Mouse (Mus musculus) intestine, embryonic 14.5 days (tissue): ENCODE data around the gene A930009A15Rik. TPM values are rescaled to one million over a fixed set of nuclear protein-coding genes. Genes with fewer than 3 reads are reported as not detected.

Experiments used
- ATAC-seq: fragments of 200-750 bp; cut with Nextera tagmentation; replicated peaks from 2 replicates; pipeline ENCODE4 v1.8.0; 2017; ENCODE audit warnings: low read depth, moderate number of reproducible peaks, moderate TSS enrichment, moderate library complexity; ENCODE audit not compliant: low FRiP score, low TSS enrichment
- DNase-seq: peaks from one replicate; pipeline ENCODE4 v3.0.0-alpha.2; 2018; ENCODE audit warnings: low spot score
- H3K27ac ChIP-seq: fragments of 300-500 bp; sonication (generic); 2 replicates; pipeline ENCODE4 v1.5.1; 2014; ENCODE audit warnings: low read depth, mild to moderate bottlenecking, control low read depth
- H3K27me3 ChIP-seq: fragments of 300-500 bp; sonication (generic); replicated peaks from 2 replicates; pipeline ENCODE4 v1.6.1; 2014; ENCODE audit warnings: low read length, control low read depth; ENCODE audit not compliant: control insufficient read depth, insufficient read depth
- H3K36me3 ChIP-seq: fragments of 300-500 bp; sonication (generic); 2 replicates; pipeline ENCODE4 v1.6.1; 2014; ENCODE audit warnings: low read length, control low read depth; ENCODE audit not compliant: control insufficient read depth, insufficient read depth
- H3K4me1 ChIP-seq: fragments of 300-500 bp; sonication (generic); replicated peaks from 2 replicates; pipeline ENCODE4 v1.6.1; 2014; ENCODE audit warnings: low read length, control low read depth, mixed read lengths; ENCODE audit not compliant: control insufficient read depth, insufficient read depth
- H3K4me2 ChIP-seq: fragments of 300-500 bp; sonication (generic); 2 replicates; pipeline ENCODE4 v1.6.1; 2014; ENCODE audit warnings: low read length
- H3K4me3 ChIP-seq: fragments of 300-500 bp; sonication (generic); 2 replicates; pipeline ENCODE4 v1.5.1; 2014; ENCODE audit warnings: low read depth, low read length, control low read depth, mixed read lengths
- H3K9ac ChIP-seq: fragments of 300-500 bp; sonication (generic); 2 replicates; pipeline ENCODE4 v1.6.1; 2014; ENCODE audit warnings: mild to moderate bottlenecking, low read length
- H3K9me3 ChIP-seq: fragments of 300-500 bp; sonication (generic); 2 replicates; pipeline ENCODE4 v1.6.1; 2016; ENCODE audit warnings: low read length, control low read depth; ENCODE audit not compliant: control insufficient read depth
- WGBS: fragments of 180-500 bp; shearing (Covaris S2); extraction: QIAGEN DNeasy Blood & Tissue Kit; methylation state at CpG from one replicate; pipeline ENCODE4 v1.1.7; 2014; 5-methylcytosine and 5-hydroxymethylcytosine counted together
- polyA plus RNA-seq: library from polyadenylated mRNA; unstranded; fragments of >200 nt; fragmentation: Nextera tagmentation; extraction: Ambion mirVana; gene quantifications from 2 replicates; pipeline ENCODE4 v1.2.1, GENCODE M21; 2014

A930009A15Rik gene
- polyA plus RNA-seq, 1 experiment from 2014 or later = not detected

- Histone ChIP-seq H3K27me3 (no peaks in the 10 kb centered on the region), H3K4me2 (no peak overlapping the region), H3K9ac (no peak overlapping the region), H3K36me3 (no peaks in the 10 kb centered on the region), H3K27ac (no peak overlapping the region), H3K4me3 (no peak overlapping the region), H3K4me1 (no peaks in the 10 kb centered on the region), H3K9me3 (no peaks in the 10 kb centered on the region)
- no peak for DNase-seq
- WGBS = 82% methylated on average over 6 of the region's 6 CpGs
- no peak for ATAC-seq
Measured at GRCm38 (mm10) chr10:115571317-115571716, 1.5 kb downstream of the A930009A15Rik start.

GRCm38 (mm10) chr10:115571734-115572440 lies 2.1 kb downstream of the A930009A15Rik start:
- H3K4me1 ChIP-seq = no peaks in the 10 kb centered on the region
- H3K4me2 ChIP-seq = no peak overlapping the region
- ATAC-seq (no peak), DNase-seq (no peak)
- H3K36me3 ChIP-seq = no peaks in the 10 kb centered on the region
- no peak overlapping the region for H3K9ac ChIP-seq
- H3K4me3 ChIP-seq = no peak overlapping the region
- H3K27me3 ChIP-seq = no peaks in the 10 kb centered on the region
- whole genome bisulfite sequencing = 41% methylated on average over 3 of the region's 3 CpGs
- no peak overlapping the region for H3K27ac ChIP-seq
- H3K9me3 ChIP-seq = no peaks in the 10 kb centered on the region

- Histone ChIP-seq H3K4me3 (no peak overlapping the region), H3K27me3 (peaks cover 6% of the 10 kb centered on the region), H3K4me2 (no peak overlapping the region), H3K4me1 (no peaks in the 10 kb centered on the region), H3K36me3 (no peaks in the 10 kb centered on the region), H3K9me3 (no peaks in the 10 kb centered on the region), H3K9ac (no peak overlapping the region), H3K27ac (no peak overlapping the region)
- ATAC-seq (no peak), DNase-seq (no peak)
- WGBS = 73% methylated on average over 7 of the region's 7 CpGs
Measured at GRCm38 (mm10) chr10:115579076-115579475, 9.3 kb downstream of the A930009A15Rik start.

- ATAC-seq (no peak), DNase-seq (no peak)
- no peaks in the 10 kb centered on the region for H3K36me3 ChIP-seq
- H3K4me3 ChIP-seq = no peak overlapping the region
- no peak overlapping the region for H3K9ac ChIP-seq
- H3K9me3 ChIP-seq = no peaks in the 10 kb centered on the region
- no peak overlapping the region for H3K4me2 ChIP-seq
- 31% methylated on average over 7 of the region's 7 CpGs for WGBS
- no peaks in the 10 kb centered on the region for H3K4me1 ChIP-seq
- H3K27ac ChIP-seq = no peak overlapping the region
- peaks cover 10% of the 10 kb centered on the region for H3K27me3 ChIP-seq
Measured at GRCm38 (mm10) chr10:115579494-115579893, 9.7 kb downstream of the A930009A15Rik start.

GRCm38 (mm10) chr10:115581971-115582370 lies 12.2 kb downstream of the A930009A15Rik start:
- DNase-seq = no peak
- 79% methylated on average over 9 of the region's 9 CpGs for WGBS

GRCm38 (mm10) chr10:115583071-115583470 lies 13.3 kb downstream of the A930009A15Rik start:
- Histone ChIP-seq H3K27ac (no peak overlapping the region), H3K27me3 (peaks cover 40% of the 10 kb centered on the region), H3K9me3 (no peaks in the 10 kb centered on the region), H3K9ac (no peak overlapping the region), H3K4me3 (no peak overlapping the region), H3K4me1 (peaks cover 7% of the 10 kb centered on the region), H3K4me2 (no peak overlapping the region), H3K36me3 (no peaks in the 10 kb centered on the region)
- ATAC-seq = no peak
- DNase-seq = no peak
- 77% methylated on average over 3 of the region's 3 CpGs for WGBS

More at GRCm38 (mm10) chr10:115581971-115582370, 12.2 kb downstream of the A930009A15Rik start:
- no peak for ATAC-seq
- Histone ChIP-seq H3K27me3 (peaks cover 33% of the 10 kb centered on the region), H3K27ac (no peak overlapping the region), H3K9ac (no peak overlapping the region), H3K4me1 (peaks cover 3% of the 10 kb centered on the region; the same call in 1 of the 2 replicates), H3K4me2 (no peak overlapping the region), H3K36me3 (no peaks in the 10 kb centered on the region), H3K9me3 (no peaks in the 10 kb centered on the region), H3K4me3 (no peak overlapping the region)

GRCm38 (mm10) chr10:115584656-115585055 lies 14.9 kb downstream of the A930009A15Rik start:
- H3K36me3 ChIP-seq = no peaks in the 10 kb centered on the region
- H3K4me2 ChIP-seq = no peak overlapping the region
- ATAC-seq = no peak
- H3K9ac ChIP-seq = no peak overlapping the region
- no peak for DNase-seq
- peaks cover 50% of the 10 kb centered on the region for H3K27me3 ChIP-seq
- no peak overlapping the region for H3K27ac ChIP-seq
- peaks cover 10% of the 10 kb centered on the region for H3K4me1 ChIP-seq
- no peak overlapping the region for H3K4me3 ChIP-seq
- no peaks in the 10 kb centered on the region for H3K9me3 ChIP-seq
- 28% methylated on average over 13 of the region's 14 CpGs for WGBS

GRCm38 (mm10) chr10:115585491-115586245 lies 15.9 kb downstream of the A930009A15Rik start:
- no peak overlapping the region for H3K9ac ChIP-seq
- WGBS = 3% methylated on average over 21 of the region's 21 CpGs

More at GRCm38 (mm10) chr10:115585491-115586245, 15.9 kb downstream of the A930009A15Rik start:
- DNase-seq = peak; percentile 59
- H3K4me1 ChIP-seq = peaks cover 10% of the 10 kb centered on the region
- peaks cover 50% of the 10 kb centered on the region for H3K27me3 ChIP-seq
- peak overlapping the region; percentile 51 for H3K4me3 ChIP-seq
- ATAC-seq = no peak
- no peak overlapping the region for H3K27ac ChIP-seq
- H3K4me2 ChIP-seq = peak overlapping the region; percentile 91
- H3K9me3 ChIP-seq = no peaks in the 10 kb centered on the region
- H3K36me3 ChIP-seq = no peaks in the 10 kb centered on the region
